Mouse (Mus musculus) kidney, postnatal 14 days (tissue): ENCODE measurements around the gene Ccdc43.
A peak's percentile ranks its signal among the peaks of the same experiment; 100 is the strongest.

Experiments used
- DNase-seq: peaks from one replicate; pipeline ENCODE4 v3.0.0; 2022; ENCODE audit warnings: mixed read lengths

The Ccdc43 gene

GRCm38 (mm10) chr11:102665151-102665550 lies 32.4 kb downstream of the Ccdc43 start:
- no peak for DNase-seq

- DNase-seq = no peak
Measured at GRCm38 (mm10) chr11:102663416-102663815, 34.2 kb downstream of the Ccdc43 start, which contains the start of gene Meioc. Meioc (plus strand) TSS chr11:102663716.

GRCm38 (mm10) chr11:102656931-102657330 lies 40.7 kb downstream of the Ccdc43 start:
- DNase-seq = no peak

- DNase-seq = no peak
Measured at GRCm38 (mm10) chr11:102656326-102656926, 41.2 kb downstream of the Ccdc43 start.

- no peak for DNase-seq
Measured at GRCm38 (mm10) chr11:102655888-102656287, 41.7 kb downstream of the Ccdc43 start.

GRCm38 (mm10) chr11:102652844-102653243 lies 44.7 kb downstream of the Ccdc43 start:
- DNase-seq = peak; percentile 13

GRCm38 (mm10) chr11:102651381-102651780 lies 46.2 kb downstream of the Ccdc43 start:
- peak; percentile 72 for DNase-seq

- DNase-seq = no peak
Measured at GRCm38 (mm10) chr11:102647885-102648284, 49.7 kb downstream of the Ccdc43 start.

GRCm38 (mm10) chr11:102646226-102646625 lies 51.4 kb downstream of the Ccdc43 start:
- DNase-seq = no peak

- DNase-seq = peak; percentile 33
Measured at GRCm38 (mm10) chr11:102643891-102644382, 53.6 kb downstream of the Ccdc43 start.

- no peak for DNase-seq
Measured at GRCm38 (mm10) chr11:102636887-102637286, 60.7 kb downstream of the Ccdc43 start.
